Mouse (Mus musculus) cerebellum, postnatal 4 days (tissue): ENCODE measurements around the gene Eps8l3.

Source experiments
- DNase-seq, 2 experiments: peaks; one replicate each; pipeline ENCODE4 v3.0.0; 2022; ENCODE audit warnings: low spot score in 2 of 2, mixed read lengths in 1 of 2

Gene Eps8l3

GRCm38 (mm10) chr3:107877005-107877404, at the start of gene Eps8l3:
TSS of gene Eps8l3 (plus strand) at chr3:107877229.
- DNase-seq: no peak

DNA sequence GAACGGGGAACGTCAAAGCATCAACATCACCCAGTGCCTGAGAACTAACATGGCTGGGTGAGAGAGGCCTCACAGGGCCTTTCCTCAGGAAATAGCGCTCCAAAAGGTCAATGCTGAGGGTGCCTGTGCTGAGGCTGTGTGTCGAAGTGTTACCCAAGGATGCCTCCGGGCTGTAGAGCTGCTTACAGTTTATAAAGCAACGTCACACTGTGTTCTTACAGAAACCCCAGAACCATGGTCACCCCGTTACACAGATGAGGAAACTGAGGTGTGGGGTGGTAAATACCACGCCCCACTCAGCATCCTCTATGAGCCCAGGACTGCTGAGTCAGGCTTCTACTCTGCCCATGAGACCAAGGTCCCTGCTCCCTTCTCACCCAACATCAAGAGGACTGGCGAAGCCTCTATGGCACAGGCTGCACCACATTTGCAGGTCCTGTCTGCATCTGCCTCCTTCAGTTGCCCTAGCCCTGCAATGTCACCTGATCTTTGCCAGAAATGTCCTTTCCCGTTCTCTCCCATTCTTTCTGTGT, 49.1 kb upstream of the Eps8l3 start:
- DNase-seq: no peak

DNA sequence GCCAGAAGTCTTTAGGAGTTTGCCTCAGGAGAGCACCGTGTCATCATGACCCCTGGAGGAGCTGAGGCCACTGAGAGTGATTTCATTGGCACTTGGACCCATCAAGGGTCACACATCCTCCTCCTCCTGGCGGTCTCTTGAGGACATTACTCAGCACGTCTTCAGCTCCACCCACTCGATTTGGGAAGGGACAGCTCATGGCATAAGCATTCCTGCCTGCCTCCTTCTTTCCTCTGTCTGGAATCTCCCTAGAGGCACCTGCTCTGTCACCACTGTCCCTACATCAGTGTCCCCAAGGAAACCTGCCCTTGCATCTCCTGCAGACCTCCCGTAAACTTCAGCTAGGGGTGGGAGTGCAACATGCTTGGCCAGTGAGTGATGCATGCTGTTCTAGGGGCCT, 48.5 kb upstream of the Eps8l3 start:
- DNase-seq: no peak

DNA sequence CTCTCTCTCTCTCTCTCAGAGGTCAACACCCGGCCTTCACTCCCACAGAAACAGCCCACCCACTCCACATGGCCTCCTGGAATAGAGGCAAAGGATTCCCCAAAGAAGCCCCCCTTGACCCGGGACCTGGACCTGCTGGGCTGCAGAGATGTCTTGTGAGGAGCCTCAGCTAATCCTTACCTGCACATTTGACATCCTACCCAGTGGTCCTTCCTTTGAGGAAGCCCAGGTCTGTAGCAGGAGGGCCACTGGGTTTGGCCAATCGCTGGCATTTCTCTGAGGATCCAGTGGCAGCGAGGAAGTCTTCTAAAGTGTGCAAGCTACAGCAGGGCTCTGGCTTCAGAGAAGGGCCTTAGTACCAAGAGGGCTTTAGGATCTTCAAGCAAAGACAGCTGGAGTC, 48.0 kb upstream of the Eps8l3 start:
- DNase-seq: no peak

DNA sequence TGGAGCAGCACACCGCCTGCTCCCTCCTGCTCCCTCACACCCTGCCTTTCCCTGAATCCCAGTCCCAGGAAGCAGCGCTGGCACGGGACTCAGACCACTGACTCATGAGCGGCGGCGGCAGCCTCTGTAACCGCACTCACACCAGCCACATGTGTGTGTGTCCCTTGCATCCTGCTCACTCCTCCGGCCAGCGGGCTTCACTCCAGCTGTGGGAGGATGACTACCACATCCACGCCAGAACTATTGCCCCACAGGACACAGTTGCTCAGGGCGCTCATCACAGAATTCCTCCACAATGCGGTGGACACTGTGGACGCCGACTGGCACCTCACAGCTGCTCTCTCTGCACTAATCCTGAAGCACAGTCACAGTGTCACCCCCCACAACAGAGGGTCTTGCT, 47.4 kb upstream of the Eps8l3 start:
- no peak for DNase-seq

DNA sequence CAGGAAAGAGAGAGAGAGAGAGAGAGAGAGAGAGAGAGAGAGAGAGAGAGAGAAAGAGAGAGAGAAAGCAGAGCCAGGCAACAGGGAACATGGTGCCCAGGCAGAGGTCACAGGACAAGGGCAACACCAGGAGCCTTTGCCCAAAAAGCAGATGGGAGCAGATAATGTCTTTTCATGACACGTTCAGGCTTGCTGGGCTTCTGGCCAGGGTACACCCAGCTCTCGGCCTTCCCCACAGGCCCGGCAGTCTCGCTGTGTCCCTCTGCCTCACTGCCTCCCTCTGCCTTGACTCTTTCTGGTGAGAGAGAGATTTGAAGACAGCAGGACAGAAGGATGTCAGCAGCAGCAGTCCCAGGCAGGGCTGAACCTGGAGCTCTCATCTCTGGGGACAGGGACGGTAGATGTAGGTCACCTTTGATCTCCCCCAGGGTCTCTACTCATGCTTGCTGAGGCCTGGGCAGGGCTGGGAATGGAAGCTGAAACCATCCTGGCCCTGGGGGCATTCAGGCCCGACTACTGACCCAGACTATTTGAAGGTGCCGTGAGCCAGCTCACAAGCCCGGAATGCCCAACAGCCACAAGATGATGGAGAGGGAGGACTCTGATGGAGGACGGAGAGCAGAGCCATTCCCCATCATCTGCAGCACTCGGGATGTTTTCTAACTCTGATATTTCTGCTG, 45.0 kb upstream of the Eps8l3 start:
- DNase-seq: no peak

DNA sequence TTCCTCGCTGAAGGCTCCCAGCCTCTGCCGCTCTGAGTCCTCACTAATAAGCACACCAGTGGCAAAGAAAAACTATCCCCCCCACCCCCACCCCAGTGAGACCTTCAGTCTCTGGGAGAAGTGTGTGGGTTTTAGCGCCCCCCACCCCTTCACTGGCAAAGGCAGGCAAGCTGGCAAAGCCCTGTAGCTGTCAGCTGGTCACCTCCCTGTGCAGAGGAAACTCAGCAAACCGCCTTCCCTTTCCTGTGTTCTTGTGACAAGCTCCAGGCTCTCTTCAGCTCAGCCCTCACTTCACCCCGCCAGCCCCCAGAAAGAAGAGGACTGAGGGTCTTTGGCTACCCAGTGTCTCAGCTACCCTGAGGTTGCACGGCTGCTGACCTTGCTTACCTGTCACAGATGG, 44.4 kb upstream of the Eps8l3 start:
- DNase-seq: no peak

- no peak for DNase-seq
These were observed 43.7 kb upstream of the Eps8l3 start for GRCm38 (mm10) chr3:107833370-107833769.

DNA sequence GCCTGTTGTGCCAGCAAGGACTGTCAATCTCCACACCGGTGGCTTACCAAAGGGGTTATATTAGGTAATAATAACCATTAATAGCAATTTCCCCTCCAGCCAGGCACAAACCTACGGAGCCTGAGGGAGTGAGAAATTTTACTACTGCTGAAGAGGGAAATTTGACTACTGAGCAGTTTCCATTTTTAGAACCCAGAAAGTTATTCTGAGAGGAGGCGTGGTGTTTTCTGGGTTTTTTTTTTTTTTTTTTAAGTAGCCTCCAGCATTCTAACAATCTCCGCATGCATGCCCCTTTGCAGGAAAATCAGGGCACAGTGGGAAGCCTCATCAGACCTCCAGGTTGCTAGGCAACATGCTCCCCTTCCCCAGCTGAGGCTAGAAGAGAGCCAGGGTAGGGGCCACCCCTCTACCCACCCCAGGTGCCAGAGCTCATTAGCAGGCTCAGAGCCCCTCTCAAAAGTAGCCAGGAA, 43.1 kb upstream of the Eps8l3 start:
- DNase-seq: peak in 1 of 2 experiments; percentile 23

DNA sequence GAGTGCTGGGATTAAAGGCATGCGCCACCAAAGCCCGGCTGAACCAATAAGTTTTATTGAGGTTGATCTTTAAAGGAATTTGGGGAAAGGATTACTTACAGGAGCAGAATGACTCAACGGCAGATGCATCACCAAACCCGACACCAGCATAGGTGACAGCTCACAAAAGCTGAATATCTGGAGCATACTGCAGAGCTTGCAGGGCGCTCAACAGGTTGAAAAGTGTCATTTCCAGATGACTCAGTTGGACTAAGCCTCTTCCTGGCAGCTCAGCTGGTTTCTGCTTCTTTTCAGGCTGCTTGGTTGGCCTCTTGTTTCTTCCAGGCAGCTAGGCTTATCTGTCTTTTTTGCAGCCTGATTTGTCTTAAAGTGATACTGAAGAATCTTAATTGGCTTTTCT, 41.7 kb upstream of the Eps8l3 start:
- no peak for DNase-seq

DNA sequence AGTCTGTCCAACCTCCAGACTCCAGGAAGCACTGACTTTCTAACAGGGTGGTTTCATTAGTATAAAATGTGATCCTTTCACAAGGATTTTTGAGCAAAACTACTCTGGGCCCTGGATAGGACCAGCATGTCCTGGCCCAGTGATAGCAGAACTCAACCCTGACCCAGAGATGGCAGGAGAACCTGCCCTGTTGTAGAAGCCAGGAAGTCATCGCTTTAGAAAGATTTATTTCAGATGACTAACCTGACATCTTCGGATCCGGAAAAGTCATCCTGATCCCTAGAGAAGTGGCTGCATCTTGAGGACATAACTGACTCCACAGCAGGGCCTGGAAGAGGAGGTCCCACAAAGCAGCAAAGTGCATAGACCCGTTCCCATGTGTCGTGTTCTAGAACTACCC, 37.2 kb upstream of the Eps8l3 start:
- no peak for DNase-seq

GRCm38 (mm10) chr3:107840855-107841254, 36.2 kb upstream of the Eps8l3 start:
- DNase-seq: no peak

GRCm38 (mm10) chr3:107841370-107841769, 35.7 kb upstream of the Eps8l3 start:
- DNase-seq: no peak

GRCm38 (mm10) chr3:107843406-107843805, 33.6 kb upstream of the Eps8l3 start:
- DNase-seq: no peak

GRCm38 (mm10) chr3:107844001-107844400, 33.0 kb upstream of the Eps8l3 start:
- DNase-seq: peak in 1 of 2 experiments; percentile 81

DNA sequence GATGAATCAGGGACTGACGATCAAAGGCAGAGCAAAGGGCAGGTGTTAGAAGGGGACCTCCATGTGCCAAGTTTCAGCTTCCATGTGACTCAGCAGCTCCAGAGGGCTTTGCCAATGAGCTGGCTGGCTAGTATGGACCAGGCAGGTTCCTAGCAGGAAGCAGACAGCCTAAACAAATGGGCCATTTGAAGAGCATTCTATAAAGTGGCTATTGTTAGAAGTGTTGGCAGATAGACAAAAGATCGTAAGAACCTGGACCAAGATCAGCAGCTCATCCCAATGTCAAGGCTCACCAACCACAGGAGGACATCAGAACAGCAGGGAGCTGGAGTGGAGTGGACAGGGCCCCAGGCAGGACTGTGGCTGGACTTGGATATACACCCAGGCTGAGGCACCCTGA, 32.5 kb upstream of the Eps8l3 start:
- DNase-seq: no peak

- DNase-seq: no peak
These were observed 30.9 kb upstream of the Eps8l3 start for GRCm38 (mm10) chr3:107846175-107846574.

GRCm38 (mm10) chr3:107846835-107847234, 30.2 kb upstream of the Eps8l3 start:
- DNase-seq: no peak

- DNase-seq: no peak
These were observed 28.9 kb upstream of the Eps8l3 start for GRCm38 (mm10) chr3:107848126-107848525.

- DNase-seq: no peak
These were observed 27.9 kb upstream of the Eps8l3 start for GRCm38 (mm10) chr3:107849000-107849692.

DNA sequence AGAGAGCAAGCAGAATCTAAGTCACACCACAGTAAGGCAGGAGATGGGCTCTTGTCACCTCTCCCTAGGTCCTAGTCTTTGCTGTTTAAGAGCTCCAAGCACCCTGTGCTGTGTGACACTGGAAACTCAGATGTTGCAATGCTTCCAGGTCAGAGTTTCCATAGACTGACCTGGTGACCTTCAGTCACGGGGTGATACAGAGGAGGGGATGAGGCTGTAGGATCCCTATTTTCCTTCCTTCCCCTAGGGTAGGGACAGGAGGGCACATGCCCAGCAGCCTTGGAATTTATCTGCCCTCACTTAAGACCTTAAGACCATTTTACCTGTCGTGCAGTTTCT, 27.4 kb upstream of the Eps8l3 start:
- DNase-seq: no peak

DNA sequence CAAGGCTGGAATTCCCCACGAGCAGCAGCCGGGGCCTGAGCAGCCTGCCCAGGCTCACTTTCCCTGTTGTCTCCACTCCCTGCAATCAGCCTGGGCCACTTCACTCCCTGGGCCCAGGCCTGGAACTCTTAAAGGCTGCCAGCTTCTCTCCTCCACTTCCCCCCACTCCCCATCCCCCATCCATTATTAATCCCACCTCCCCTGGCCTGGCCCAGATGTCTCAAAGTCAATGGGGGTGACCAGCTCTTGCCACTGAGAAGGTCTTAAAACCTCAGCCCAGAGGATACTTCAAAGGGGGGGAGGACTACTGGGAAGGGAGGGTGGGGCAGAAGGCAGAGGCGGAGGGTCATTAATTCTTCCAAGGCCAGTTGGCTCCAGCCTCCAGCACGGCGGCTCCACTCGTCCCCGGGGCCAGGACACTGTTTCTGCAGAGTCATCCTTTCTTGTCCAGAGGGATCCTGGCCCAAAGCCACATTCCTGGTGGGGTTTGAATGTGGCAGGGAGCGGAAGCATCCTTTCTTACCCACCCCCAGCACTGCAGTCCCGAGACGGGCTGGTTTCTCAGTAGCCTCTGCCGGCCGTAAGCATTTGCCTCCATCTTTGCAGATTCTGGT, 26.5 kb upstream of the Eps8l3 start:
- DNase-seq: peak in 1 of 2 experiments; percentile 66

DNA sequence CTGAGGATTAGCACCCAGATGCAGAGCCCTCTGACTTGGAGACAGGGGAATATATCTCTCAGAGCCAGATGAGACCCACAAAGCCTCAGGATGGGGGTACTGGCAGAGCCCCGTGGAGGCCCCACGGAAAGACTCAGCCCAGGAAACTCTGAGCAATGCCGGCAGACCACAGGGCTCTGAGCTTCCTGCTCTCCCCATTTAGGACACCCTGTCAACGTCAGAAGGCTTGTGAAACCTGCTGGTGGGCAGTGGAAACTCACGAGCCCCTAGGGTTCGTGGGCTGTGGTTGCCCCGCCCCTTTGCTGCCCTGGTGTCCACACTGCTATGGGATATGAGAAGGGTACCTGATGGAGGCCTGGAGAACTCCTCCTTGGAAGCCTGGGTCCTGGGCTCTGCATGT, 24.2 kb upstream of the Eps8l3 start:
- DNase-seq: no peak
